Mouse (Mus musculus) olfactory bulb, adult 2 months (tissue): ENCODE measurements around the gene Dpf3.

Source experiments
- CTCF ChIP-seq: fragments of 200-500 bp; IDR thresholded peaks from 2 replicates; pipeline ENCODE4 v1.5.1; 2012; ENCODE audit warnings: low read depth, mild to moderate bottlenecking, low read length, moderate library complexity; ENCODE audit not compliant: insufficient read depth
- POLR2A ChIP-seq: fragments of 200-500 bp; IDR thresholded peaks from 2 replicates; pipeline ENCODE4 v1.6.1; 2012; ENCODE audit warnings: mild to moderate bottlenecking, low read depth, low read length, moderate library complexity; ENCODE audit not compliant: insufficient read depth

GRCm38 (mm10) chr12:83426326-83426725 lies 61.2 kb downstream of the Dpf3 start:
- no peak for TF ChIP-seq CTCF
- TF ChIP-seq POLR2A = no peak
